Mouse (Mus musculus): ENCODE results near the gene Olfr102. TPM values are rescaled to one million over a fixed set of nuclear protein-coding genes. Genes with fewer than 3 reads are reported as not detected.

The Olfr102 gene
- not detected for total RNA-seq (2021)
- long read RNA-seq, experiment 1, result 0 reads
- long read RNA-seq, experiment 2, result 0 reads

DNA sequence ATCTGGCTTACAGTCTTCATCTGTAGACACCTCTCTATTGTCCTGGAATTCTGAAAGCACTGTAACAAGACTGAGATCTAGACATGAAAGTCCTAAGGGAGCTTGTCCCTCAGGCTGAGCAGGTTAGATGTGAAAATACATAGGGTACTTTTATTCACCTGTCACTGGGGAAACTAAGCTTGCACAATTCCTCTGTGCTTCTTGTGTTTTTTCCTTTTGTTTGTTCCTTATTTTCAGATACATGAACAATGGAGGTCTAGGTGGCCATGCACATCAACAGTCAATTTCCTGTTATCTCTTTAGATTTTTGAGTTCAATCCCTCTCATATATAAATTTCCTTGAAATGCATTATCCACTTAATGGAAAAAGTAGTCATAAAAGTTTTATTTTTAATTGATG, at the start of gene Olfr102:
Gene Olfr102, minus strand, starts transcription at position 101 of the 400 bp plus-strand sequence.
- intact Hi-C loops (cut with DNase I; ENCODE audit: low total_unique reads), result no loop called here
- DNase-seq, result no peak

DNA sequence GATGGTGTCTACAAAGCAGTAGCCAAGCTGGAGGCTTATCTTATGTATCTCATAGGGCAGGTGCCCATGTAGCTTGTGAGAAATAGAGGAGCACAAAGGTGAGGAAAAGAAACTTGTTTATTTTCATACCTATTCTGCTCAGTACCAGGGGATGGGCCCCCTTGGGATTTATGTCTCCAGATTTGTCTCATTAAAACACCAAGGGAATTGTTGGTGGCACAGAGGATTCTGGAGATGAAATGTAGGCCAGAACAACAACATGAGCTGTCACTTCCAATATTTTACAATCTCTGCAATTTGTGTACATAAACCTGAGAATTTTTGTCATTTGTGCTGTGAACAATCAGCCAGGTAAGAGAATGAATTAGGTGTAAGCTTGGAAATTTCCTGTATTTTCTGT, 42.4 kb upstream of the Olfr102 start, which contains the start of gene Olfr104-ps:
Gene Olfr104-ps, plus strand, starts transcription at position 301 of the 400 bp plus-strand sequence.
- intact Hi-C loops (cut with DNase I; ENCODE audit: low total_unique reads), result no loop called here
- DNase-seq, result no peak

DNA sequence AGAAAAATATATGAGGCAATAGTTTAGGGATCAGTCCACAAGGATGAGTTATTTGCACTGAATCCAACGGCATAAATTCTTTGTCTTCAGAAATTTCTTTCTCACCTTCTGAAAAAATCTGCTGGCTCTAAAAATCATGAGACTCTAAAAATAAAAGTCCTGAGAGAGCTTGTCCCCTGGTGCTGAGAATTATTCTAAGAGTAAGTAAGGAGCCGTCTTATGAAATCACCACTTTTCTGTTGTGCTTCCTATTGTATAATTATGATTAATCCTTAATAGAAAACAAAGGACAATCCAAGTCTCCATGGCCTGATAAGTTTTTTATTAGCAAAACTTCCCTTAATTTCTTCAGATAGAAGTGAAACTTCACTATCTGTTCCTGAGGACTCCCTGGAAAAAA, 22.7 kb upstream of the Olfr102 start, which contains the start of gene Olfr103:
Gene Olfr103, minus strand, starts transcription at position 101 of the 400 bp plus-strand sequence.
- intact Hi-C loops (cut with DNase I; ENCODE audit: low total_unique reads), result no loop called here
- DNase-seq, result no peak

DNA sequence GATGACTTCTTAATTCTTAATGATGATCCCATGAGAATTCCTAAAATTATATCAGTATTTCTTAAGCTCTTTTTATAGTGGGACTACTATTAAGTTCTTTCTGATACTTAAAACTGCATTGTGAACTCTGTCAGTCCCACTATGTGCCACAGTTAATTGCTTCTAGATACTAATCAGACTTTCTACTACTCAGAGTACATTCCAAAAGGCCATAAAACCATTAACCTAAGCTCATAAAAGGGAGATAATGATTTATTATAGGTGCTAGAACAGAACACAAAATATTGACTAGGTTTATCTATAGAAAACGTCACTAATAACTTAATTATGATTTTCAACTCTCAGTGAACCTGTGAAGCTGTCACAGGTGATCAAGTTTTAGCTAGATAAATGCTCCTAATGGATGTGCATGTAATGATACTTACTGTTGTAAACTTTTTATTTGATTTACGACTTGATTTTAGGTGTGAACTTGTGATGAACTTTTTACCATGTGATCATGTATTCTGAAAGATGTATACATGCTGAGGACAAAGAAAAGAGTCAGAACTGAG, 6.6 kb downstream of the Olfr102 start:
- DNase-seq, result no peak
- intact Hi-C loops (cut with DNase I; ENCODE audit: low total_unique reads), result no loop called here

DNA sequence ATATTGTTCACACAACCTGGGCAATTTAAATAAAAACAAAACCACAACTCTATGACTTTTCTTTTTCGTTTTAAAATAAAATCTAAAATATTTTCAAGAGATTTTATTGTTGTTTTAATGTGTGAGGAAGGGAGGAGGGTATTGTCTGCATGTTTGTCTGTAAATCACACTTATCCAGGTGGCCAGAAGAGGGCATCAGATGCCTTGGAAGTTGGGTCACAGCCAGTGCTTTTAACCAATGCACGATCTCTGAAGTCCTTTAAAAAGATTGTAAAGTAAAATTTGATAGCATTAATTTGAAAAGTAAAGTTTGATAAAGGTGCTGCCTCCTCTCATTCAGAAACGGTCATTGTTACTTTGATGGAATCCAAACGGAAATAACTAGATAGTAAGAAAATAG, 8.4 kb downstream of the Olfr102 start:
- intact Hi-C loops (cut with DNase I; ENCODE audit: low total_unique reads), result no loop called here

DNA sequence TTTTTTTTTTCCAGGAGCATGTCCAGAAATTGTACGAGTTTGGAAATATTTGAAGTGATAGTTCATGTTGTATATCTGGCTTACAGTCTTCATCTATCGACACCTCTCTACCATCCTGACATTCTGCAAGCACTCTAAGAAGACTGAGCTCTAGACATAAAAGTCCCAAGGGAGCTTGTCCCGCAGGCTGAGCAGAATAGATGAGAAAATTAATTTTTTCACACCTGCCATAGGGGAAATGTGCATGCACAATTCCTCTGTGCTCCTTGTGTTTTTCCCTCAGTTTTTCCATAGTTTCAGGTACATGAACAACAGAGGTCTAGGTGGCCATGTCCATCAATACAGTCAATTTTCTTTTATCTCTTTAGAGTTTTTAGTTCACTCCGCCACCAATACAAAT, 12.6 kb downstream of the Olfr102 start, which contains the start of gene Olfr101:
Gene Olfr101, minus strand, starts transcription at position 101 of the 400 bp plus-strand sequence.
- intact Hi-C loops (cut with DNase I; ENCODE audit: low total_unique reads), result no loop called here

More for the DNA sequence above, 8.4 kb downstream of the Olfr102 start:
- no peak for DNase-seq

DNA sequence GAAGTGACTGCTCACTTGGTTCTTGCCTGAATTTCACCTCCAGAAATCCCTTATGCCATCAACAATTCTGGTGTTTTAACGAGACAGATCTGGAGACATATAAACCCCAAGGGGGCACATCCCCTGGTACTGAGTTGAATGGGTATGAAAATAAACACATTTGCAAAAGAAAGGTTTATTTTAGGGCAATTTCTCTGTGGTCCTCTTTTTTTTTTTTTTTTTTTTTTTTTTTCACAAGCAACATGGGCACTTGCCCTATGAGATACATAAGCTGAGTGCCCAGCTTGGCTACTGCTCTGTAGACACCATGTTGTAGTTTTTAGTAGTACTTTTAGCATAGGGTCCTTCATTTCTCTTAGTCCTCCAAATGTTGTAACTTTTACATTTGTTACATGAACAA, 33.5 kb downstream of the Olfr102 start, which contains the start of gene Olfr99:
Gene Olfr99, minus strand, starts transcription at position 101 of the 400 bp plus-strand sequence.
- intact Hi-C loops (cut with DNase I; ENCODE audit: low total_unique reads), result no loop called here
- DNase-seq, result no peak

More for the DNA sequence above, 12.6 kb downstream of the Olfr102 start, which contains the start of gene Olfr101:
- no peak for DNase-seq

DNA sequence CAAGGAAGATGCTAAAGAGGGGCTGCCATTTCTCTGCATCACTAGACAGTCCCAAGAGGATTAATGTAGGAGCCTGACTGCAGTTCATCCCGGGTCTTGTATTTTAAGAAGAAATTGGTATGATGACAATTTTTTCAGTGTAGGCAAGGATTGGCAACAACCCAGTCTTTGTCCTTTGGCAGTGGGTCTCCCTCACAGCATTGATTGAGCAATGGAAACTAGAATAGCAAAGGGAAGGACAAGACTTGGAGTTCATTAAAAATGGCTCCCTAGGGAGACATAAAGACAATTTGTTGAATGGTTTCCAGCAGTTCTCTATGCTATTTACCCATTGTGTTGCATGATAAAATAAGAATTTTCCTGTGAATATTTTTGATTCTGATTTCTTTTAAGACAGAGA, 36.5 kb downstream of the Olfr102 start:
- DNase-seq, result peak; percentile 9
- intact Hi-C loops (cut with DNase I; ENCODE audit: low total_unique reads), result no loop called here

DNA sequence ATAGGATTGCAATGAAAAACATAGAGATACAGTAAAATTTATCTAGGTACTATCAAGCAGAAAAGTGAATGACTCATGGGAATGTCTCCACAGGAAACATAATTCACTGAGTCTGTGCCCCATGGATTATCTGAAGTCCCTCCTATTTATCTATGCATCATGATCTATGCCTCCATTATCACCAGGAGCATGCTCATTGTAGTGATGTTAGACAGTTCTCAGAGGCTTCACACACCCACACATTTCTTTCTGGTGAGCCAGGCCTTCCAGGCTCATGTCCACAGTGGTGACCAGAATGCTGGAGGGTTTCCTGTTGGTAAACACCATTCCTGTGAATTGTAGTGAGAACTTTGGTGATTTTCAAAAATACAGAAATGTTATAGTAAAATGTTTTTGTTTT, 40.3 kb downstream of the Olfr102 start:
- DNase-seq, result no peak
- intact Hi-C loops (cut with DNase I; ENCODE audit: low total_unique reads), result no loop called here

DNA sequence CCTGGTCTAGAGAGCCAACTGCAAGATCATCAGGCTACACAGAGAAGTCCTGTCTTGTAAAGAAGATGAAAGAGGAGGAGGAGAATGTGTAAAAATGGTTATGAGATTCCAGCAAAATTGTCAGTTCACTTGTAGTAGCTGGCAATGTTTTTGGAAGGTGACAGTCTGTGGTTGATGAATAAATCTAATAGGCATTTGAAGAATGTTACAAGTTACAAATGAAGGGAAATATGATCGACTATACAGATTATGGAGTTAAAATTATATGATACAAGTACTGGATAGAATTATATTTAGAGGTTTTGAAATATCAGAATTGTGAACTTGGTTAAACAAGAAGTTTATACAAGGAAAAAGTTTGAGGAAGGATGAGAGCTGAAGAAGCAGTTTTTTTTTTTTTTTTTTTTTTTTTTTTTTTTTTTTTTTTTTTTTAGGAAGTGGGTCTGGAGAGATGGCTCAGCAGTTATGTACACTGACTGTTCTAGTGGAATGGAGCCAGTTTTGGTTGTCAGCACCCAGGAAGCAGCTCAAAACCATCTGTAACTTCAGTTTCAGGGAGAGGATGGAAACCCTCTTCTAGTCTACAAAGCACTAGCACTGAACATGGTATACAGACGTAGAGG, 41.1 kb downstream of the Olfr102 start:
- intact Hi-C loops (cut with DNase I; ENCODE audit: low total_unique reads), result no loop called here
- DNase-seq, result no peak

DNA sequence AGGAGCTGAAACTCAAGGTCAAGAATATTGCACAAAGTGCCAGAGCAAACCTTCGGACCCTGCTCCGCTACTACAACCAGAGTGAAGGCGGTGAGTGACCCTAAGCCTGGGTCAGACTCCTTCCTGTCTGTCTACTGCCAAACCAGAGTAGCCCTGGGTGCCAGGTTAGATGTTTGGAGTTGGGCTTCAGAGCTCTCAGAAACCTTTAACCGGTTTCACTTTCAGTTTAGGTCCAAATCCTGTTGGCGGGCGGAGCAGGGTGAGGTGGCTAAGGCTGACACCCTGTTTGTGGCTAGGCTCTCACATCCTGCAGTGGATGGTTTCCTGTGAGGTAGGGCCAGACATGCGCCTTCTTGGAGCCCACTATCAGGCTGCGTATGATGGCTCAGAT, 46.2 kb downstream of the Olfr102 start:
- DNase-seq, result peak; percentile 32
- intact Hi-C loops (cut with DNase I; ENCODE audit: low total_unique reads), result no loop called here

DNA sequence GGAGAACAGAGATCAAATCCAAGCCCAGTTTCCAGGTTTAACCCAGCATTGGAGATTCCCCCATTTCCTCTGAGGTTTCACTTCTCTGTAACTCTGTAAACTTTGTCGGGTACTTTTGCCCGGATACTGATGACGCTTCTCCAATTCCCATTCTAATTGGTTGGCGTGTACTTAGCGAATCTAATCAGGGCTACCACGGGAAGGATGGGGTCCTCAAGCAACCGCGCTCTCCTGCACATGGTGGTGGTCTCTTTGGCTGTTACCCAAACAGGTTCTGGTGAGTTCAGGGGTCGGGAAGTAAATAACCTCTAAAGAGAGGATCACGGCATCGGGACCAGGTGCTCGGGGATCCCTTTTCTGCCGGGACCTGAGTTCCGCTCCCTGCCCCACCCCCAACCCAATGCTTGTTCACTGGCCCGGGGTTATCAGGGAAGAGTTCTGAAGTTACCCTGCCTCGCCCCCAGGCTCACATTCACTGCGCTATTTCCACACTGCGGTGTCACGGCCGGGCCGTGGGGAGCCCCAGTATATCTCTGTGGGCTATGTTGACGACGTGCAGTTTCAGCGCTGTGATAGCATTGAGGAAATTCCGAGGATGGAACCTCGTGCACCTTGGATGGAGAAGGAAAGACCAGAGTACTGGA, 46.7 kb downstream of the Olfr102 start, which contains the start of gene H2-M3:
Gene H2-M3, plus strand, starts transcription at position 163 of the 644 bp plus-strand sequence.
- intact Hi-C loops (cut with DNase I; ENCODE audit: low total_unique reads), result no loop called here
- peak; percentile 75 for DNase-seq

DNA sequence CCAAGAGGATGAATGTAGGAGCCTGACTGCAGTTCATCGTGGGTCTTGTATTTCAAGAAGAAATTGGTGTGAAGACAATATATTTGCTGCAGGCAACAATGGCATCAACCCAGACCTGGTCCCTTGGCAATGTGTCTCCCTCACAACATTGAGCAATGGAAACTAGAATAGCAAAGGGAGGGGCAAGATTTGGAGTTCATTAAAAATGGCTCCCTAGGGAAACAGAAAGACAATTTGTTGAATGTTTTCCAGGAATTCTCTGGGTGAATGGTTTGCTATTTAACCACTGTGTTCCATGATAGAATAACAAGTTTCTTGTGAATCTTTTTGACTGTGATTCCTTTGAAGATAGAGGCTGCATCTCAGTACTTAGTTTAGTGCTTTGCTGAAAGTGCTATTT, 53.2 kb downstream of the Olfr102 start, which contains the start of gene Olfr98:
Gene Olfr98, minus strand, starts transcription at position 124 of the 400 bp plus-strand sequence.
- DNase-seq, result no peak
- intact Hi-C loops (cut with DNase I; ENCODE audit: low total_unique reads), result no loop called here

Other genes with a start within 250 kb of the Olfr102 start
- not detected for gene Olfr90, start 228.6 kb downstream of the Olfr102 start, total RNA-seq (2021)
- gene Olfr91, start 218.8 kb downstream of the Olfr102 start, total RNA-seq (2021), result not detected
- gene Olfr92, start 197.0 kb downstream of the Olfr102 start, total RNA-seq (2021), result not detected
- gene Olfr93, start 155.6 kb downstream of the Olfr102 start, total RNA-seq (2021), result not detected
- gene Ubd, start 123.2 kb downstream of the Olfr102 start, total RNA-seq (2021), result not detected
- not detected for gene Olfr94, start 116.1 kb downstream of the Olfr102 start, total RNA-seq (2021)
- gene Olfr95, start 103.9 kb downstream of the Olfr102 start, total RNA-seq (2021), result not detected
- not detected for gene Olfr96, start 96.9 kb downstream of the Olfr102 start, total RNA-seq (2021)
- gene Olfr97, start 79.7 kb downstream of the Olfr102 start, total RNA-seq (2021), result not detected
- gene Olfr98, start 53.3 kb downstream of the Olfr102 start, total RNA-seq (2021), result not detected
- 1 to 10 TPM; 1.3 to 1.6 TPM for gene H2-M3, start 46.8 kb downstream of the Olfr102 start, total RNA-seq (2021)
- gene Olfr99, start 33.6 kb downstream of the Olfr102 start, total RNA-seq (2021), result not detected
- not detected for gene Olfr101, start 12.7 kb downstream of the Olfr102 start, total RNA-seq (2021)
- not detected for gene Olfr103, start 22.6 kb upstream of the Olfr102 start, total RNA-seq (2021)
- gene Olfr104-ps, start 42.5 kb upstream of the Olfr102 start, total RNA-seq (2021), result not detected
- gene Olfr105-ps, start 62.0 kb upstream of the Olfr102 start, total RNA-seq (2021), result not detected
- gene Olfr106-ps, start 73.3 kb upstream of the Olfr102 start, total RNA-seq (2021), result not detected
- not detected for gene Olfr107, start 82.2 kb upstream of the Olfr102 start, total RNA-seq (2021)
- not detected for gene Olfr108, start 128.4 kb upstream of the Olfr102 start, total RNA-seq (2021)
- gene Olfr109, start 141.9 kb upstream of the Olfr102 start, total RNA-seq (2021), result not detected
- gene H2-M2, start 166.5 kb upstream of the Olfr102 start, total RNA-seq (2021), result not detected
- gene Olfr110, start 175.4 kb upstream of the Olfr102 start, total RNA-seq (2021), result not detected
- not detected for gene Olfr111, start 191.0 kb upstream of the Olfr102 start, total RNA-seq (2021)